Mouse (Mus musculus) gastrocnemius, postnatal 4 days (tissue): ENCODE data around the gene Gm42669. TPM values are rescaled to one million over a fixed set of nuclear protein-coding genes. Genes with fewer than 3 reads are reported as not detected.

Experiments
- DNase-seq, 2 experiments: peaks; one replicate each; pipeline ENCODE4 v3.0.0; 2021 to 2022; ENCODE audit warnings: low spot score in 2 of 2, mixed read lengths in 2 of 2
- long read RNA-seq, 2 experiments: library from polyadenylated mRNA; stranded (forward); transcript quantifications; one replicate each; pipeline ENCODE4 v2.0.0; 2021
- total RNA-seq, 2 experiments: library from RNA; stranded (reverse); gene quantifications; 2 replicates each; pipeline ENCODE4 v1.2.3; 2021

The Gm42669 gene
- under 1 TPM; 0.16 to 0.17 TPM for total RNA-seq
- long read RNA-seq, experiment 1: 0 reads
- long read RNA-seq, experiment 2: 0 reads

DNA sequence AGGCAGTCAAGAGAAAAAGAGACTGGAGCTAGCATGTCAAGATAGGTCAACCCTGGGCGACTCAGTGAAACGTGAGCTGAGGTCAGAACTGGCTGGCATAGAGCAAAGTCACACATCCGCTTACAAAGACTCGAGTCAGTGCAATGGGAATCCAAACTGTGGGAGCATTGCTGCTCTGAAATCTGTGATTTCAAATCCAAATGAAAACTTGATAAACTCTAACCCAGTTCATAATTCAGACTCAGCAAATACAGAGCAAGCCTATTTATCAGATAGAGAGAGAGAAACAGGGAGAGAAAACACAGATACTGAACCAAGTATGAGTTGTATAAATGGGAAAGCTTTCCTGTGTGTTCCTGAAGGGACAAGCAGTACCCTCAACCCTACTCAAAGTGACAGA is at the start of gene Gm42669:
TSS of gene Gm42669 (plus strand) at position 301 of the 400 bp plus-strand sequence.
- no peak for DNase-seq

DNA sequence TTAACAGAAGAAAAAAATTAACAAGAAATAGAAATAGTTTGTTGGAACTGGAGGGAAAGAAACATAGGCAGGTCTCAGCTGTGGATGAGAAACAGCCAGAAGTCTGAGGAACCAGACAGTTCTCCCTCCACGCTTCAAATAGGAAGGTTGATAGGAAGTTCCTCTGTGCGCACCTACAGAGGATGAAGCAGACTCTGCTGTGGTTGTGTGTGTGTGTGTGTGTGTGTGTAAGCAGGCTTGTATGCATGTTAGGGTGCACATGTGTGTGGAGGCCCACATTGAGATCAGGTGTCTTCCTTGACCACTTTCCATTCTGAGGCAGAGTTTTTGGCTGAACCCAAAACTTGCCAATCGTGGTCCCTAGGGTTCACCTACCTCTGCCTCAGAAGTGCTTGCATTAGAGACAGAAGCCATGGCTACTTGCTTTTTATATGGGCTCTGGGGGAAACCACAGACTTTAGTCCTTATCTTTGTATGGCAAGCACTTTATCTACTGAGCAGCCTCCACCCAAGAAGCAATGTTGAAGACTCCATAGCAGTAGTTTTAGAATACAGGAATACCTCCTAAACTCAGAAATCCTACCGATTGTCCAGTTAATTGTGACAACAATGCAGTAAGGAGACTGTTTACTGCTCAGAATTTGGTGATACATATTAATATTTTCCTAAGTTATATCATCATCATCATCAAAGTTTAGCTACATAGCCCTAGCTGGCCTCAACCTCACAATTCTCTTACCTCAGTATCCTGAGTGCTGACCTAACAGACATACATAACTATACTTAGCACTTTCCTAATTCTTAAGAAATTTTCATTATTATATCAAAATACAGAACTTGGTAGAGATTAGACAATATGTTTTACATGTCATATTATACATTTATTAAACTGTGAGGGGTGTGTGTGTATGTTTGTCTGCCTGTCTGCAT is 45.0 kb upstream of the Gm42669 start:
- DNase-seq: no peak

DNA sequence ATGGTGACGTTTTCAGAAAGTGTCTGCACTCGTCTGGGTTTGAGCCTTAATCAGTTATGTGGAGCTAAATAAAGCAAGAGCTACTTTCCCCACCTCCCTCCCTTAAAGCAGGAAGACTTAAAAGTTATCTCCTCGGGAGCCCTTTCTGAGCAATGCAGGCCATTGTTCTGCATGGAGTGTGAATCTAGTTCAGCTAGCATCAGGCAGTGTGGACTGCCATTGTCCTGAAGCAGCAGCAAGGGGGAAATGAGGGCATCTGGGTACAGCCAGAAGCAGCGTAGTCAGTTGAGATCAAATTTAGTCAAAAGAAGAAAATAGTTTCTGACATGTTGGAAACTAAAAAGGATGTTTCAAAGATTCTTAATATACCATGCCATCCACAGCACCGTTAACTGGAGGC is 40.9 kb upstream of the Gm42669 start:
- no peak for DNase-seq

DNA sequence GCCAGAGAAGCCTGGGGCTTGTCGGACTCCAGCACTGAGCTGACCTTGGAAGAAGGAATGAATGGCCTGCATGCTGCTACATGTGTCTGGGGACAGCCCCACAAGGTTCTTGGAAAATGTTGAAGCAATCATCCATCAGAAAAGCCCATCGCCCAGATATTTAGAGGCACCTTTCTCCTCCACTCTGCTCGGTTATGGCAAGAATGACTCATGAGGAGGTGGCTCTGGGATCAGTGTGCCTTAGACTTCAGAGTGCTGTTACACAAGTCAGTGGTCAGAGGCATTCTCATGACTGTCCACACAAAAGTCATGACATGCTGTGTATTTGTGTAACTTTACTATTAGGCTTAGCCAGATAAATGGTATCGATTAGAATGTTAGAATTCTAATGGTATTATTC is 40.3 kb upstream of the Gm42669 start:
- no peak for DNase-seq

DNA sequence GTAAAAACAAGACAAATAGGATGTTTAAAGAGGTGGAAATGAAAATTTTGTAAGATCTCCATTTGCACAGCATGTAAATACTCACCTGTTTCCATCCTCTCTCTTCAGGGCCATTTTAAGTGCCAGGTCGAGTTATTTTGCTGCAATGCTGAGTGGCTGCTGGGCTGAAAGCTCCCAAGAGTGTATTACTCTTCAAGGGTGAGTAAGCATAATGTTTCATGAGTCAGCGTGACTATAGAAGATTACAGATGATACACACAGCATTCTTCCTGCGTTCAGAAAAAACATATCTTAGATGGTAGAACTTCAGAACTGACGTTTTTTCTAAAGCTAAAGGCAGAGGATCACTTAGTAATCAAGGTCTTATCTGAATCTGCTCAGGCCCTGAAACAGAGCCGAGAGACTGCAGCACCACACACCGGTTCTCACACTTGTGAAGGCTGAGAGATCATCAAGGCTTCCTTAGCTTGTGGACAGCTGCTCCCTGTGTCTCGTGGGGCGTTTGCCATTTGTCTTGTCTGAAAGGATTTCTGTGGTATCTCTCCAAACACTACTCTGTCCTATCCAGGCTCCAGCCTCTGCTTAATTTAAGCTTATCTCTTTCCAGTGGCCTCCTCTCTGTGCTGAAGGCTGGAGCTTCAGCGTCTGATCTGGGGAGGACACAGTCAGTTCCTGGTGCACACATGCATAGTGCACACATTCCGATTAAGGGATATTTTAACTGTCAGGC is 36.7 kb upstream of the Gm42669 start:
- DNase-seq: no peak

DNA sequence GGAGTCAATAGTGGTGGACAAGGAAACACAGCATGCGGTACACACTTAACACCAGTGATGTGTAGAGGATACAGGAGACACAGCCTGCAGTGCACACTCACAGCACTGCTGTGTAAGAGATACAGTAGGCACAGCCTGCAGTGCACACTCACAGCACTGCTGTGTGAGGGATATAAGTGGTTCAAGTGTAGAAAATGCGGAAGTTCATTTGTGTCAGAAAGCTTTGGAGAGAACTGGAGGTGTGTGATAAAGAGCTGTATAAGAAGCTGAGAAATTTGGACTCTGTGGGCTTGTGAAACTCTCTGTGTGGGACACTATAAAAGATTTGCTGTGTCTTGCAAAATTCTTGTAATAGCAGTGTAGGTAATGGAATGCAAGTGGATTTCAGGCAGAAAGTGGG is 27.2 kb upstream of the Gm42669 start:
- DNase-seq: no peak

DNA sequence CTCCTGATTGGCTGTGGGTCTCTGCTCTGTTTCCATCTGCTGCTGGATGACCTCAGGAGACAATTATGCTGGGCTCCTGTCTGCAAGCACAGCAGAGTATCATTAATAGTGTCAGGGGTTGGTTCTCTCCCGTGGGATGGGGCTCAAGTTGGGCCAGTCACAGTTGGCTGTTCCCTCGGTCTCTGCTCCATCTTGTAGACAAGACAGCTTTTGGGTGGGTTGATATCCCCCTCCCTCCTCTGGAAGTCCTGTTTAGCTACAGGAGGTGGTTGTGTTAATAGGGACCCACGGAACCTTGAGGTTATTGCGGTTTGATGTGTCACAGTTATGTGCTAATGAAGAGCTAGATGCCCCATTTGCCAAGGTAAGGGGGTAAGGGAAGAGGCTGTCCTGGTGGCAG is 18.4 kb upstream of the Gm42669 start:
- DNase-seq: no peak

DNA sequence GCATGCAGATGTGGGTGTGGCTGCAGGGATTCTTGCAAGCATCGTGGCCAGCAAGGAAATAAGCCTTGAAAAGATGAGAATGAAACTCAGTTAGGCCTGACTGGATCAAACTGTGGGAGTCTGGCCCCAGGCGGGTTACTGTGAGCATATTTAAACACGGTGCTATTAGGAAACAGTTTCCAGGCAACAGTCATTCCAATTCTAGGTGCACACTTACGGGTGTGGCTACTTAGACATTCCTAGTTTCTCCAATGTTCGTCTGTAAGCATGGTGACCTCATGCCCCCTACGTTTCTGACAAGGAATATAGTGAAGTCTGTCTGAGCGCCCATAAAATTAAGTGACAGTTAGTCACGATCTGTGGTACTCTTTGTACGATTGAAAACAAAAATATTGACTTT is 16.4 kb upstream of the Gm42669 start:
- no peak for DNase-seq

DNA sequence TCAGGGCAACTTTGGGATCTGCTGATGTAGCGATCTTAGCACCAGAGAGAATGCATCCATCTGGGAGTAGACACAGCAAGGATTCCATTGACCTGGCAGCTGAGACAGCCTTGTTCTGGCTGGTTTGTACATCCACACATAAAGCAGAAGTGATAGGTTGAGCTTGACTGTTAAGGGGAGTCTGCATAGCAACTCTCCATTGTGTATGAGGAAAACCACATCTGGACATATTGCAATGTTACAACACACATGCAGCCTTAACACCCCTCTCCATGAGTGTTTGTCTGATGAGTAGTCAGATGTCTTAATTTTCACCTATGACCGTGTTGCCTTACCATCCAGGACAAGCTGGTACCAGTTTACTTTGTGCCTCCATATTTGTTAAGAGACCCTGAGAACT is 14.9 kb upstream of the Gm42669 start:
- DNase-seq: no peak

DNA sequence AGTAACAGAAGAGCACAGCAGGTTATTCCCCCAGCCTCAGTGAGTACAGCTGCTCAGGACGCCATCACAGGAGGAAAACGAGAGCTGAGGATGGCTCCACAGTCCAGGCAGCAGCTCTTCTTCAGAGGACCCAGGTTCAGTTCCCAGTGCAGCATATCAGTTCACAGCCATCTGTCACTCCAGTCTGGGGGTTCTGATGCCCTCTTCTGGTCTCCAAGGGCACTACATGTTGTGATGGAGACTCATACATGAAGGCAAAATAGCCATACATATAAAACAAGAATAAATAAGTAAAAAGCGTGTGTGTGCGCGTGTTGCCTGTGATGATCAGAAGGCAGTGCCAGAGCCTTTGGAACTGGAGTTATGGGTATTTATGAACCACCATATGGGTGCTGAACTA is 12.7 kb upstream of the Gm42669 start:
- DNase-seq: no peak

DNA sequence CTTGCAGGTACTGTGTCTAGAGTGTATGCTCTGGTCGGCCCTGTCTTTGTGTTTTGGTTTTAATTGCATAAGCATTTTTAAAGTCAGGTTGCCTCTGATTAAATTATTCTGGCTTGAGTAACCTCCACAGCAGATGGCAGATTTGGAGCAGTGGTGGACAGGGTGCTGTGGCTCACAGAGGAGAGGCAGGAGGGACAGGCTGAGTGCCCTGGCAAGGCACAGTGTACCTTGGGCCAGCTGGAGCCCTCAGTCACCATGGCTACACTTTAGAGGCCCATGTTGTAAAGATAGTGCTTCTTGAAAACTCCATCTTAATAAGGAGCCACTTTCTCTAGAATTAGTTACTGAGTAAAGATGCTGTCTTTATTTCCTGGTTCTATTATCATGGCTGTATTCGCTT is 11.4 kb upstream of the Gm42669 start:
- DNase-seq: no peak

DNA sequence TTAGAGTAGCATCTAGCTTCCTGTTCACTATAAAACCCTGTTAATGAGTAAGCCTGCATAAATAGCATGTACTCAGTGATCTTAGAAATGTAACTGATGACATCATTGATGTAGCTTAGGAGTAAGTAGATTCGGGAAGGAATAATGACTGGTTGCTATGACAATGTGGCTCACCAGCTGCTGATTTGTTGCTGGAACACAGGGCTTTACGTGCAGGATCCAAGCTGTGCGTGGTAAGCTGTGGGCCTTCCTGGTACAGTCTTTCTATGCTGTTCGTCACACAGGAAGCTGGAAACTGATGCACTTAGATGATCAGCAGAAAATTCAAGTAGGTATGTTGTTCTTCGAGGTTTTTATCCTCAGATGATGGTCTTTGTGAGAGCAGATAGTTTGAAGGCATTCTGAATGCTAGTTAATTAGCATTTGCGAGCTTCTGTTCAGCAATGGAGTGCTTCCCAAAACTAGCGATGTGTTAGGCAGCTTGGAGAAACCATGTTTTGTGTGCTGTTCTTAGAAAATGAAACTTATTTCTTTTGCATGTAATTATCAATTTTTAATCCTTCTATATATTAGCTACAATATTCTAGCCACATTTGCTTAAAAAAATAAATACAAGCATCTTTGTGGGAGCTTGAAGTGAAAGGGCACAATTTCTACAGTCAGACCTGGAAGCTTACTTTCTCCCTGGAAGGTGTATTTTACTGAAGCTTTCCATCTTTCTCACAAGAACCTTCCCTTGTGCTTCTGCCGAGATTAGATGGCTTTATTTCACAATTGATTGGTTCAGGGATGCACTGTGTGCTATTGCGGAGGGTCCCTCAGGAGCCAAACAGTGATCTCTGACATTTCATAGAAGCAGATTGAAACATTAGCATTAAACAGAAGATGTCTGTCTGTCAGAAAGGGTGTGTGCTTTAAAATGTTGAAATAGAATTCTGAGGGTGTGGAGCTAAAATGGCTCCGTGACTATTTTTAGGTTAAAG is 9.6 kb upstream of the Gm42669 start:
- no peak for DNase-seq

DNA sequence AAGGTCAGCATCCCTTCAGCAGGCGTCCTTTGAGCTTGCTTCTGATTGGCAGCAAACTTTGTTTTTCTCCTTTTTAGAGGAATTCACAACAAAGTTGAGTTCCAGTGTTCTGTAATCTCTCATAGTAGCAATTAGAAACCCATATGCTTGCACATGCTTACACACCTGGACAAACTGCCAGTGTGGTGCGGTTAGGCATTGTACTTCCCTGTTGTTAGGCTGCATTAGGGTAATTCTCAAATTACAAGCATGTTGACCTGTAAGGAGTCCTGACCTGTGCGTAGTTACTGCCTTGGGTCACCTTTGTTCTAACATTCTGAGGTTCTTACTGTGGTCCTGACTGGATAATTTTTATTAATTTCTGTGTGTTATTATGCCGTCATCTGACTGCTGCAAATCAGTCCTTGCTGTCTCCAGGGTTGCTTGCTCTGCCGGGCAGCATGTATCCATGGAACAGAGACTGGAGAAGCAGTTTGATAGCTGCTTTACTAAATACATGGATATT is 8.6 kb upstream of the Gm42669 start:
- no peak for DNase-seq

DNA sequence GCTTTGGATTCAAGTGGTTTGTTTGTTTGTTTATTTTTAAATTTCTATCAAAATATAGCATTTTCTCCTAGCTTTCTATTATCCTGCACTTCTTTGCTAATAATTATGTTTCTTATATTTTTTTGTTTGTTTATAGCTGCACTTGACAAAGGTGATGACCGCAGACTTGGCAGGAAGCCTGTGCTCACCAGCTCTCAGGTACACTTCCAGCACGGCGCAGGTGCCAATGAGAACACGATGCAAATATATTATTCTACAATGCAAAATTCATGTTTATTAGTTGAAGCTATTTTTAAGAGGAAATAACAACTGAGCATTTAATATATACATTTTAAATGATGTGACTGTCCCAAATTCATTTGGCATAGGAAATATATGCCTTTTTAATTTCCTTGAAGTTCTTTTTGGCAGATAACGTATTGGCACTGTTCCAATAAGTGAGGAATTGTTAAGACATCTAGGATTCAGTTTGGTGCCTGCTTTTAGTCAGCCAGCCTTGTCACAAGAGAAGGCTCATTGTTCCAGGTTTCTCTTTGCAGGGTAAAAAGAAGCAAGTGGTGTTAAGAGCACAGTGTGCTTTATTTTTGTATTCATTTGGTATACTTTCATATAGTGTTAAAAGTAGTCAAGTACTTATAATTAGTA is 7.4 kb upstream of the Gm42669 start:
- no peak for DNase-seq

DNA sequence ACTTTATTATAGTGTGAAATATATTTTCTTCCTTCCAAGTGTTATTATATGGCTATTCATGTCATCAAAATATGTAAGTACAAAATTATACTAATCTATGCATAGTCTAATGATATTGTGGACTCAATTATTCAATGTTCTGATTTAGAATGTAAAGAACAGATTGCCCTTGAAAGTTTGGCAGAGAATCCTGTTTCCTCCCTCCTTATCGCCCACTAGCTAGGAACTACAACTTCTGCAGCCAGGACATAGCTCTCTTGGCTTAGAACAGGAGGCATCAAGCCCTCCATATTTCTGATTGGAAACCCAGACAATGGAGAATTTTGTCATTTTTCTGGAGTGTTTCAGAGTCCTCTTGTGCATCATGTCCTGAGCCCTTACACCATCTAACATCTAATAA is 6.7 kb upstream of the Gm42669 start:
- no peak for DNase-seq

DNA sequence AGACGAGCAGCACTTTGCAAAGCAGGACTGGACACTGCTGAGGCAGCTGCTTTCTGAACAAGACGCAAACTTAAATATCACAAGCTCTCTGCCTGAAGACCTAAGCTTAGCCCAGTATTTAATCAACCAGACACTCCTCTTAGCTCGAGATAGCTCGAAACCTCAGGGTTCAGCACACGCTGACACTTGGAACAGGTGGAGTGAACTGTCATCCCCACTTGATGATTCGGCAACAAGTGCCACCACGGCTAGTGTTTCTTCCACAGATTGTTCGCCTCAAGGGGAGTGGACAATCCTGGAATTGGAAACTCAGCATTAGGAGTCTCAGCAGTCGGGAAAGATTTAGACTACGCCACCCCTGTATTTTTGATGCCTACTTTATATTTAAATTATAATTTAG is 3.1 kb downstream of the Gm42669 start:
- DNase-seq: no peak

DNA sequence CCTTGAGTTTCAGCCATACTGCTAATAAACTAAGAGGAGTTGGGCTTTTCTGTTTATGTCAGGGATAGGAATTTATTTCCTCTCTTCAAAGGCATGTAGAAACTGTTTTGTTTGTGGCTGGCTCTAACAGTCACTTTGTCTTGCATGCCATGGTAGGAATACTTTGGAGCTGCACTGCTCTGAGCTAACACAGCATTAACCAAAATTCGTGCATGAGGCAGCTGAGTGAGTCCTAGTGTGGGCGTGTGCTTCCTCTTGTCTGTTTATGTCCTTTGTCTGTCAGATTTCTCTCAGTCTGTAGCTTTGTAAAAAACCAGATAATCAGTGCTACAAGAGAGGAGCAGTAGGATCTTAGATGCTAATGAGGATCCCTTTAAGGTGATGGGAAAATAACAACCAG is 3.9 kb downstream of the Gm42669 start:
- DNase-seq: no peak

DNA sequence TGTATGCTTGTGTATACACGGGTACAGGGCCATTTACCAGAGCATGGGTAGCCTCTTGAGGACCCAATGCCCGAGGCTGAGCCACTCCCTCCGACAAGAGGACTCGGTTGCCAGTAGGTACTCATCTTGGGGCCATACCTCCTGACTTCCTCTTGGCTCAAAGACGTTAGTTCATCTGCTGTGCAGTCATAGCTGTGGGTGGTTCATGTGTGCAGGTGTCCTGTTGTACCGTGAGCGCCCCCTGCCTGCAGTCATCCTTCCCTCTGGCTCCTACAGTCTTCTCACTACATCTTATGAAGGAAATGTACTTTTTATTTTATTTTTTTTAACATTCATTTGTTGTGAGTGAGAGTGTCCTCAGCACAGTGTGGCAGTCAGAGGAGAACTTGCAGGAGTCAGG is 6.2 kb downstream of the Gm42669 start:
- peak in 1 of 2 experiments; percentile 22 for DNase-seq

DNA sequence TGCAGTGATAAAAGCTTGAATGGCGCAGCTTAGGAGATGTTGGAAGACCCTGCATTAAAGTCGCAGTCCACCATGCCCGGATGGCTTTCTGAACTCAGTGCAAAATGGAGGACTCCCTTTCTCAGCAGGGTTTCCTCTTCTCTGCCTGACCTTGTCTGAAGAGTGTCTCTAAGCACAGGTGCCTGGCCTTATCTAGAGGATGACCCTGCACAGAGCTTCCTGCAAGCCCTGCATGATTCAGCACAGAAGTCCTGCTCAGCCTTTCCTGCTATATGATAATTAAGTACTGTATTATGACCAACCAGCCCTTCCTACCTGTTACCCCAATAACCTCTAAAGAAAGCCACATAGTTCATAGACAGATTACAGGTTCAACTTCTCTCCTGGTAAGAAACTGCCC is 8.0 kb downstream of the Gm42669 start:
- no peak for DNase-seq

DNA sequence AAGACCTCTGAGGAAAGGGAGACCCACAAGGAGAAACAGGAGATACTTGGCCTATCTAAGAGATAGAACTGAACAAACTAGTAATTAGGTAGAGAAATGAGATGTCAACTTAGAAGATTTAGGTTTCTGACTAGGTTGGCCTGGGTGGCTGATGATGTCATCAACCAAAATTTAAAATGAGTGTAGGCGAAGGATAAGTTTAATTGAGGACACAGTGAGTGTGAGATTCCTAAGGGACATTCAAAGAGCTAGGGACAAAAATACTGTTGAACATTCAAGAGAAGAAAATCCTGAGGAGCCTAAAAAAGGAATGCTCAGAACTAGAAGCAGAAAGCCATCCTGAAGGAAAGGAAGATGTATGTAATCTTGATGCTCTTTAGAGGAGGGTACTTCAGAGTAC is 8.7 kb downstream of the Gm42669 start:
- DNase-seq: no peak

DNA sequence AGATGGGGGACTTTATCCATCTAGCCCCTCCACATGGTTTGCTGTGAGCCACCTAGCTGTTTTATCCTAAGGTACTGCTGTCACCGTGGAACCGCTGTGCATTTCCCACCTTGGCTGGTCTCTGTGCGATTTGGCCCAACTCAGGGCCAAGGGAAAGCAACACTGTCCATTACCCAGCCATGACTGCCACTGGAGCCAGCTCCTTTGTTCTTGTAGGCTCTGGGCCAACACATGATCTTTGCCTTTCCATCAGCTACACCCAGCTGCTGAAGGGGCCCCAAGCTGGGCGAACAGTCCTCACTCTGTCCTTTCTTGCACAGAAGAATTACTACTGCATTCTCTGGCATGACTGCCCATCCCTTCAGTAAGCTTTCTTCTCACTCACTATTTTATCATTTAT is 11.2 kb downstream of the Gm42669 start:
- peak in 1 of 2 experiments; percentile 25 for DNase-seq
